Mouse (Mus musculus): ENCODE data around the gene Tmem208. TPM values are rescaled to one million over a fixed set of nuclear protein-coding genes. Genes with fewer than 3 reads are reported as not detected.
A peak's percentile ranks its signal among the peaks of the same experiment; 100 is the strongest.

Tmem208 gene
- total RNA-seq, 2 experiments from 2014 or later: 43.7 to 45.4 TPM

DNA sequence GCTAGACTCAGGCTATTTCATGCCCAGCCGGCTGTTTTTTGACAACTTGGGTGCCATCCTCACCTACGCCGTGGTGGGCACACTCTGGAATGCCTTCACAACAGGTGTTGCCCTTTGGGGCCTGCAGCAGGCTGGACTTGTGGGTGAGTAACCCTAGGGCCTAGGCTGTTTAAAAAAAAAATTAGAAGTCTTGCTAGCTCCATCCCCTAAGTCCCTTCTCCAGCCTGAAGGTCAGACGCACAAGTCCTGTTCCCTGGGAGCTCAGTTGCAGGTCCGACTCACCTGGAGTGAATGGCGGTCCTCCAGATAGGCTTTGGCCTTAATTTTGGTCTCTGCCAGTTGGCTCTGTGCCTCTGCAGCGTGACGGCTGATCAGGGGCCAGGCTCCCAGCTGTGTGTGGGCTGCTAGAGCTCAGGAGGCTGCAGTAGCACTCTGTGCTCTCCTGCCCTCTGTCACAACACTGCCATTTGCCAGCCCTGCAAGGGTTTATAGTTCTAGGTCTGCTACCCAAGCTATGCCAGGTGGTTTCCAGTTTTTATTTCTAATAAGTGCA lies 27.5 kb downstream of the Tmem208 start:
- DNase-seq: no peak

GRCm38 (mm10) chr8:105354549-105354948 lies 28.4 kb downstream of the Tmem208 start:
- DNase-seq: no peak

GRCm38 (mm10) chr8:105355179-105356024 lies 29.2 kb downstream of the Tmem208 start:
- DNase-seq: no peak

DNA sequence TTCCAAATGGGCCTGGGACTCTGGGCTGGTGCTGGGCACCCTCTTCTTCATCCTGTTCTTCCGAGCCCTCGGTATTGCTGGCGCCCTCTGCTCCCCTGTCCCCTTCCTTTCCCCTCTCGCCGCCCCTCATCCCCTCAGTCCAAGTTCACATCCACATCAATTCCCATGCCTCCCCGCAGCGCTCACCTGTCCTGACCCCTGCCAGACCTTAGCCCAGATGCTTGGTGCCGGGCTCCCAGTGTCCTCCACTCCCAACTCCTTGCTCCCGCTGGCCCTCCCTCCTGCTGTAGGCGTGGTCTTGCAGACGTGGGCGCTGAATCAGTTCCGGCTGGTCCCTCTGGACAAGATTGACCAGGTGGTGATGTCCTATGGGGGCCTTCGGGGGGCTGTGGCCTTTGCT lies 30.5 kb downstream of the Tmem208 start:
- DNase-seq: no peak

DNA sequence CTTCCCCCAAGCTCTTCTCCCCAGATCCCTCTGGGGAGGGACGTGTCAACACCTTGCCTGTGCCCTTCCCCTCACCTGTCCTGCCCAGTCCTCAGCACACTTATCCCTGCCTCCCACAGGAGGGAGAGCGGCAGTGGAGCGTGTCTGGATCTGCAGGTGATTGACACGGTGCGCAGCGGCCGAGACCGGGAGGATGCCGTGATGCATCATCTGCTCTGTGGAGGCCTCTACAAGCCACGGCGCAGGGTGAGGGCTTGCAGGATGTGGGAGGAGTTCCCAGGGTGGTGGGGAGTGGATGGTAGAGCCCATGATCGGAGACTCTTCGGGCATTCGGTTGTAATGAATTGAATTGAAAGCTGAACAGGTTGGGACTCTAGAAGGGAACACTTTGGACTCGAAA lies 33.1 kb downstream of the Tmem208 start:
- DNase-seq: no peak

GRCm38 (mm10) chr8:105359646-105360045 lies 33.5 kb downstream of the Tmem208 start:
- DNase-seq: no peak

DNA sequence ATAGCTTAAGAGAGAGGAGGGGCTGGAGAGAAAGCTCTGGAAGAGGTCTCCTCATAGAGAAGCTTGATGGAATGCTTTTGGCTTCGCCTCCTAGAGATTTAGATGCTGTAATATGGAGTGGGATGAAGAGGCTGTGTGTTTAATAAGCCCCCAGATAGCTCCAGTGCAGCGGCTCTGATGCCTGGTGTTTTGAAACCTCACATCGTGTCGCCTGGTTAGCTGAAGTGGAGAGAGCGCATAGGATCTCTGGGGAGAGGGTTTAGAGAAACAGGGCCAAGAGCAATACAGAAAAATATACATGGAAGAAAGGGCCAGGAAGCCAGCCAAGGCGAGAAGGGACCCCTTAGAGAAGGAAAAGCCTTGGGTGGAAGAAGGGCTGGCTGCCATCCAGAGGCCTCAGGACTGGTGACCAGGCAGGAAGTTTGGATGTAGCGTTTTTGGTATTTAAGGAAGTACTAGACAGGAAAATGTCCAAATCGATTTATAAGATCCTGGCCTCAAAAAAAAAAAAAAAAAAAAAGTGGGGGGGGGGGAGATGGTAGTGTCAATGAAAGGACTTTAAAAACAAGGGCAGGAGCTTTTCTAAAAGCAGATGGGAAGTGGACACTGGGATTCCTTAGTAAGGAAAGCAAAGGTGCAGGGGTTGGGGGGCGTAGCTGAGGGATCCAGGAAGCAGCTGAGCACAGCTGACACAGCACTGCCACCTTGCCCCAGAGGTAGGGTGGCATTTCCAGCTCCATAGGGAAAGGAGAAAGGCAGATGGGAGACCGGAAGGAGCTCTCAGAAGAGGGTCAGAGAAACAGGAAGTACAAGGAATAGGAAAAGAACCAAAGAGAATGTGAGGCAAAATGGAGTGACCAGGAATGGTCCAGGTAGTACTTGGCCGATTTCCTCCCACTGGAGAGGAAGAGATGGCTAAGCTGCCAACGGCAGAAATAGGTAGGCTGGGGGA lies 35.9 kb downstream of the Tmem208 start:
- DNase-seq: peak; percentile 49

GRCm38 (mm10) chr8:105367107-105367506 lies 41.0 kb downstream of the Tmem208 start:
- DNase-seq: no peak

- DNase-seq: peak; percentile 39
Measured at GRCm38 (mm10) chr8:105372473-105372872, 46.3 kb downstream of the Tmem208 start.

- peak; percentile 55 for DNase-seq
Measured at GRCm38 (mm10) chr8:105373032-105373431, 46.9 kb downstream of the Tmem208 start, which contains the start of gene Plekhg4. Gene Plekhg4 (plus strand): TSS chr8:105373274.

DNA sequence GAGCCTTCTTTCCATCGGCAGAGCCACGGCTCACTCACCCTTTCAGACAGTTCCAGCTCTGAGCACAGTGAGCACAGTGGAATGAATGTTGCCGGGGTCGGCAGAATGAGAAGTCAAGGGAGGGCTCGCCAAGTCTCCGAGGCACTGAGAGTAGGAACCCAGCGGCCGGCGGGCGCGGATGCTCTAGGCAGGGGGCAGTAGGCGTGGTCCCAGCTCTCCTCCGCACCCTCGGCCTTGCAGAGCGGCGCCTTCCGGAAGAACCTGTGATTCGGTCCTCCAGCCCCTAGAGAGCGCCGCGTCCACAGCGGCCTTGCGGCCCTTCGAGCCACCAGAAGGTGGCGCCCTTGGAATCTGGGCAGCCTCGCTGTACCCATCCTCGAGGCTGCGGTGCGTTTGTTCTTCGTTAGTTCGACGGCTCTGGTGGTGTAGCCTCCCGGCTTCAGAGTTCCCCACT lies 48.4 kb downstream of the Tmem208 start:
- DNase-seq: peak; percentile 41

DNA sequence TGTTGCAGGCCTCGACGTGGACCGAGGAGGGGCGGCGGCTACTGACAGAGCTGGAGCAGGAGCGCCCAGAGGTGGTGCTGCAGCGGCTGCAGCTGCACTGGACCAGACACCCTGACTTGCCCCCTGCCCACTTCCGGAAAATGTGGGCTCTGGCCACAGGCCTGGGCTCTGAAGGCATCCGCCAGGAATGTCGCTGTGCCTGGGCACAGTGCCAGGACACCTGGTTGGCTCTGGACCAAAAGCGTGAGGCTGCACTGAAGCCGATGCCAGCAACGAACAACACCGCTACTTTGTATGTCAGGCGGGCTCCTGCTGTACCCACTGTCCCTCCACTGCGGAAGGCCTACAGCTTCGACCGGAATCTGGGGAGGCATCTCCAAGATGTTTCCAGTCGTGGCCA lies 52.5 kb downstream of the Tmem208 start:
- DNase-seq: peak; percentile 57

DNA sequence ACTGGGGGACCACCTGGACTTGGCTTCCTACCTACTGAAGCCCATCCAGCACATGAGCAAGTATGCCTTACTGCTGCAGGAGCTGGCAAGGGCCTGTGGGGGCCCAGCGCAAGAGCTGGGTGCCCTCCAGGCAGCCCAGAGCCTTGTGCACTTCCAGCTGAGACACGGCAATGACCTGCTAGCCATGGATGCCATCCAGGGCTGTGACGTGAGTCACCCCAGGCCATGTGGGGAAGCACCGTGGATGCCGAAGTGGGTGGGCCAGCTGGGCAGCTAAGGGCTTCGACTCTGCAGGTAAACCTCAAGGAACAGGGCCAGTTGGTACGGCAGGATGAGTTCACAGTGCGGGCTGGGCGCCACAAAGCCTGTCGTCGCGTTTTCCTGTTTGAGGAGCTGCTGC lies 54.2 kb downstream of the Tmem208 start:
- DNase-seq: no peak

DNA sequence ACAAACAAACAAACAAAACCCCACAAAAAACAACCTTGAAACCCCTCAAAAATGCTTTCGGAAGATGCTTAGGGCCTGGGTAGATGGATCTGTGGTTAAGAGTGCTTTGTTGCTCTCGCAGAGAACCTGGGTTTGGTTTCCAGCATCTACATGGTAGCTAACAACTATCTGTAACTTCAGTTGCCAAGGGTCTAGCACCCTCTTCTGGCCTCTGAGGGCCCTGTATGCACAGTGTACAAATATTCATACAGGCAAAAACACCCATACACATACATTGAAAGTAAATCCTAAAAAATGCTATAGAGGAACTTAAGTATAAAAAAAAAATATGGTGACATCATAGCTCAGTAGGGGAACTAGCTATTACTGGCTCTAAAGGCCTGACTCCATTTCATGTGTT lies 57.9 kb downstream of the Tmem208 start:
- no peak for DNase-seq

Small RNA genes lying within 50 kb of the gene (microRNA-seq; reads per million reads assigned to microRNA genes)
- not detected for gene Gm27320
- gene Mir328: 2,049 reads per million, percentile 83 among the genes with 10 or more reads in this experiment

Other genes starting within 250 kb of the Tmem208 start
- not detected for gene Ces3b, start 242.6 kb upstream of the Tmem208 start, total RNA-seq (2021)
- not detected for gene Ces4a, start 194.6 kb upstream of the Tmem208 start, total RNA-seq (2021)
- gene Cbfb, start 155.7 kb upstream of the Tmem208 start, total RNA-seq (2021): 10 to 100 TPM; 47.2 to 50.2 TPM
- gene D230025D16Rik, start 101.2 kb upstream of the Tmem208 start, total RNA-seq (2021): 10 to 100 TPM; 32.3 to 35.6 TPM
- gene B3gnt9, start 71.2 kb upstream of the Tmem208 start, total RNA-seq (2021): 1 to 10 TPM; 7.7 to 7.9 TPM
- gene Tradd, start 61.7 kb upstream of the Tmem208 start, total RNA-seq (2021): 10 to 100 TPM; 12.9 to 13.3 TPM
- gene Fbxl8, start 61.7 kb upstream of the Tmem208 start, total RNA-seq (2021): 1 to 10 TPM; 3.2 to 3.6 TPM
- 1 to 10 TPM in 1 of 2 experiments, under 1 TPM in 1; 0.84 to 1.4 TPM for gene Hsf4, start 56.6 kb upstream of the Tmem208 start, total RNA-seq (2021)
- gene Nol3, start 50.2 kb upstream of the Tmem208 start, total RNA-seq (2021): 10 to 100 TPM in 1 of 2 experiments, 1 to 10 TPM in 1; 9.4 to 13.1 TPM
- 1 to 10 TPM; 4.8 to 6.9 TPM for gene 4931428F04Rik, start 36.5 kb upstream of the Tmem208 start, total RNA-seq (2021)
- 10 to 100 TPM; 14.2 to 22.8 TPM for gene Exoc3l, start 30.3 kb upstream of the Tmem208 start, total RNA-seq (2021)
- gene E2f4, start 28.7 kb upstream of the Tmem208 start, total RNA-seq (2021): 10 to 100 TPM; 36.3 to 41.6 TPM
- 1 to 10 TPM; 6.1 to 6.2 TPM for gene Elmo3, start 20.8 kb upstream of the Tmem208 start, total RNA-seq (2021)
- gene Lrrc29, start 76 bp upstream of the Tmem208 start, total RNA-seq (2021): 1 to 10 TPM; 5.9 to 7.9 TPM
- 10 to 100 TPM; 11.9 to 16.5 TPM for gene Fhod1, start 21.6 kb downstream of the Tmem208 start, total RNA-seq (2021)
- 1 to 10 TPM; 1.5 to 2.6 TPM for gene Slc9a5, start 22.5 kb downstream of the Tmem208 start, total RNA-seq (2021)
- under 1 TPM; 0.36 to 0.51 TPM for gene Plekhg4, start 46.9 kb downstream of the Tmem208 start, total RNA-seq (2021)
- under 1 TPM; 0.15 to 0.33 TPM for gene Kctd19, start 87.1 kb downstream of the Tmem208 start, total RNA-seq (2021)
- 1 to 10 TPM; 3.3 to 3.8 TPM for gene Lrrc36, start 87.2 kb downstream of the Tmem208 start, total RNA-seq (2021)
- 100 to 1,000 TPM in 1 of 2 experiments, 10 to 100 TPM in 1; 67.9 to 106 TPM for gene Tppp3, start 145.2 kb downstream of the Tmem208 start, total RNA-seq (2021)
- gene Zdhhc1, start 170.5 kb downstream of the Tmem208 start, total RNA-seq (2021): 10 to 100 TPM; 15.1 to 18.4 TPM
- 1 to 10 TPM; 1.9 to 2.5 TPM for gene Hsd11b2, start 192.4 kb downstream of the Tmem208 start, total RNA-seq (2021)
- gene Atp6v0d1, start 239.7 kb downstream of the Tmem208 start, total RNA-seq (2021): 10 to 100 TPM; 92.8 to 94.0 TPM